Mouse (Mus musculus): ENCODE results near the gene Fam222a. TPM values are rescaled to one million over a fixed set of nuclear protein-coding genes. Genes with fewer than 3 reads are reported as not detected.

The Fam222a gene
- polyA plus RNA-seq, 1 experiment from 2014 or later, result 5.8 TPM

DNA sequence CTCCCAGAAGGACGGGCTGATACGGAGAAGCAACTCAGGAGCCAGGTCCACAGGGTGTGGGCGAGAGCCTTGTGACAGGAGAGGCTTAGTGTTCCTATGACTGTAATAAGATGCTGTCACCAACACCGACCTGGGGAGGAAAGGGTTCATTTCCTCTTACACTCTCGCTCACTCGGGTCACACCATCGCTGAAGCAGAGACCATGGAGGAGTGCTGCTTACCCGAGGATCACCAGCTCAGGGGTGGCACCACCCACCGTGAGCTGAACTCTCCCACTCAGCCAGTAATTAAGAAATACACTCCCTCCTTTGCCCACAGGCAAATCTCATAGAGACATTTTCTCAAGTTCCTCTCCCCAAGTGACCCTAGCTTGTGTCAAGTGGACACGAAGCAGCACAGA is 20.6 kb downstream of the Fam222a start:
- Histone ChIP-seq H3K27ac (peak overlapping the region; percentile 69), H3K4me1 (replicated peaks) (peaks cover 93% of the 10 kb centered on the region), H3K36me3 (no peaks in the 10 kb centered on the region), H3K9me3 (no peaks in the 10 kb centered on the region), H3K27me3 (0 out of 2 replicates have a peak, but pooled peaks cover 4% of the 10 kb centered on the region), H3K4me3 (no peak overlapping the region), H3K4me2 (peak overlapping the region; percentile 1; the same call in 1 of the 2 replicates), H3K9ac (0 out of 2 replicates have a peak overlapping the region, but pooled peaks have one; percentile 5)
- 49% methylated on average over 10 of the region's 10 CpGs for WGBS
- no peak for ATAC-seq (ENCODE audit: low FRiP score)

DNA sequence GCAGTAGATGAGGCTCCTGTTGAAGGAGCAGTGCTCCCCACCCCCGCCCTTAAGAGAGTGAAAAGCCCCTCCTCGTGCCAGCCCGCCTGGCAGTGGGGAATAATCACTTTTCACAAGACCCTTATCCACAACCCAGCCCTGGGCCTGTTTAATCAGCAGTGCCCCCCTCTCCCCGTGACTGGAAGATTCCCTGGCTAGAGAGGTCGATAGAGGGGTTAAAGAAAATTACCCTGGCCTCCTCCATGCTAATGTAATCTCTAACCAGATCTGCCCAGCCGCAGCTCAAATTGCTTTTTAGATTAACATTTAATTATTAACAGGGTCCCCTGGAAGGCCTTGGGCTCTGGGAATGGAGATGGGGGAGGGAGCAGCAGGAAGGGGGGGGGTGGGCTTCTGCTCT is 21.2 kb downstream of the Fam222a start:
- 0 out of 2 replicates have a peak, but pooled peaks cover 2% of the 10 kb centered on the region for H3K27me3 ChIP-seq
- H3K4me1 ChIP-seq (replicated peaks), result peaks cover 93% of the 10 kb centered on the region
- H3K27ac ChIP-seq, result peak overlapping the region; percentile 69
- no peak overlapping the region for H3K4me3 ChIP-seq
- peak overlapping the region; percentile 15; the same call in 1 of the 2 replicates for H3K9ac ChIP-seq
- 0 out of 2 replicates have a peak overlapping the region, but pooled peaks have one; percentile 13 for H3K4me2 ChIP-seq
- 26% methylated on average over 6 of the region's 6 CpGs for WGBS
- no peaks in the 10 kb centered on the region; the same call in 1 of the 2 replicates for H3K36me3 ChIP-seq
- no peaks in the 10 kb centered on the region for H3K9me3 ChIP-seq
- peak; percentile 22; the same call in 1 of the 2 replicates for ATAC-seq (ENCODE audit: low FRiP score)

DNA sequence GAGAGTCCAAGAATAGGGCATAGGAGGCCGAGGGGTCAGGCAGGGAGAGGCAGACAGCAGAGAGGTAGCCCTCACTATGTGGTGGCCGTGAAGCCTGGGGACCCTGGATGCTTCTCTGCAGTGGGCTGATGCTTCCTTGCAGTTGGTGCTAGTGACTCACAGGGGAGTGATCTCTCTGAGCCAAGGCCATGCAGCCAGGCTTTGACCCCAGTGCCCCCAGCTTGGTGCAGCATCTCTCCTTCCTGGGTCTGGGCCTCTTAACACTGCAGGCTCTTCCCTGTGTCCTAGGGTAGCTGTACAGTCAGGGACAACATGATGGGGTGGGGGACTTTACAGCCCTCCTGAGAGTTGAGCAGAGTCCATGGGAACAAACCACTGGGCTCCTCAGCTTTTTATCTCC is 21.6 kb downstream of the Fam222a start:
- ATAC-seq (ENCODE audit: low FRiP score), result no peak
- Histone ChIP-seq H3K36me3 (peaks cover 3% of the 10 kb centered on the region), H3K9ac (peak overlapping the region; percentile 15; the same call in 1 of the 2 replicates), H3K4me2 (0 out of 2 replicates have a peak overlapping the region, but pooled peaks have one; percentile 13), H3K27me3 (0 out of 2 replicates have a peak, but pooled peaks cover 2% of the 10 kb centered on the region), H3K4me3 (no peak overlapping the region), H3K27ac (peak overlapping the region; percentile 69), H3K9me3 (no peaks in the 10 kb centered on the region), H3K4me1 (replicated peaks) (peaks cover 93% of the 10 kb centered on the region)
- WGBS, result 9% methylated on average over 2 of the region's 2 CpGs

- Histone ChIP-seq H3K9me3 (no peaks in the 10 kb centered on the region), H3K9ac (peak overlapping the region; percentile 25), H3K36me3 (peaks cover 10% of the 10 kb centered on the region), H3K4me2 (no peak overlapping the region), H3K27ac (peak overlapping the region; percentile 69), H3K27me3 (0 out of 2 replicates have a peak, but pooled peaks cover 2% of the 10 kb centered on the region), H3K4me1 (replicated peaks) (peaks cover 86% of the 10 kb centered on the region), H3K4me3 (no peak overlapping the region)
- no peak for ATAC-seq (ENCODE audit: low FRiP score)
- WGBS, result 70% methylated on average over 17 of the region's 17 CpGs
Observed at GRCm38 (mm10) chr5:114590043-114590913, 22.5 kb downstream of the Fam222a start.

DNA sequence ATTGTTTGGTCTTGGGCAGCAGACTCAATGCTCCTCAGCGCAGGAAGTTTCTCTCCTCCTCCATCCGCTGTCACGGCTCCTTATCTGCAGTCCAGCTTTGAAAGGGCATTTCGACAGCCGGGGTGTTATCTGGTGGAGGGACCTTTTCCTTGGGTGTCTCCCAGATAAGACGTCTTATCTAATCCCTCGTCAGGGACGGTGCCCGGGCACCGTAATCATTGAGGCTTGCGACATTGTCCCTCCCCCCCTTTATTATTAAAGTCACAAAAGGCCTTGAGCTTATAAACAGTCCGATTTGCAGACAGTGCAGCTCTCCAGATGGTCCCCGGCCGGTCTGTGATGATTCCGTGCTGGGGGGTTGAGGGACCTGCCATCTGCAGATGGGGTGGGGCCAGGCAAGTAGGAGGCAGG is 23.3 kb downstream of the Fam222a start:
- WGBS, result 25% methylated on average over 15 of the region's 15 CpGs
- Histone ChIP-seq H3K27ac (peak overlapping the region; percentile 69), H3K9ac (peak overlapping the region; percentile 25), H3K9me3 (no peaks in the 10 kb centered on the region), H3K36me3 (peaks cover 15% of the 10 kb centered on the region), H3K4me3 (no peak overlapping the region), H3K4me1 (replicated peaks) (peaks cover 79% of the 10 kb centered on the region), H3K4me2 (no peak overlapping the region), H3K27me3 (0 out of 2 replicates have a peak, but pooled peaks cover 4% of the 10 kb centered on the region)
- ATAC-seq (ENCODE audit: low FRiP score), result no peak

DNA sequence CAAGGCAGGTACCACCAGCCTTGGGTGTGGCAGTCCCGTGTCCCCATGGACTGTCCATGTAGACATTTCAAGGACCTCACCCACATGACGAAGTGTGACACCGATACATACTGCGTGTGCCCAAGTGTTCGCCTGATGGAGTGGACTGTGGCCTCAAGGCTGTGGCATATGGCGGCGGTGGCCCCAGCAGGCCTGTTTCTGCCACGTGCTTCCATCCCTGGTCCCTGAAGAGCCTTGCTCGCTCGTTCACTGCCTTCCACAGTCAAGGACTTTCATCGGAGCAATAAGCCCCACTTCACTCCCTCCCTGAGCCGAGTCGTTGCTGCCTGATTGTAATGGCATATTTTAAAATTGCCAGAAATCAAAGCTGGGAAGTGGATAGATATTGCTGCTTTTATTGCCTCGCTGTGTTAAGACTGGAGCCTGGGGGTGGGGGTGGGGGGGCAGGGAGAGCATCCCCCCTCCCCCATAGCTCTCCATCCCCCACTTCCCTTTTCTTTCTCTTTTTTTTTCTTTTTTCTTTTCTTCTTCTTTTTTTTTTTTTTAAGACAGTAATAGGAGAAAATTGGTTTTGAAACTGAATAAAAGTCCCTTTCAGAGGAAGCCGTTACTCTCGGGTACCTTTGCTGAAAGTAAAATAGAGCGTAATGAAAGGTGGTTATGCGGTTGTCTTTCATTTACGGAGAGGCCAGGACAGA is 24.8 kb downstream of the Fam222a start:
- Histone ChIP-seq H3K36me3 (peaks cover 15% of the 10 kb centered on the region), H3K9me3 (no peaks in the 10 kb centered on the region), H3K27ac (peak overlapping the region; percentile 69), H3K9ac (peak overlapping the region; percentile 6; the same call in 1 of the 2 replicates), H3K4me2 (peak overlapping the region; percentile 22; the same call in 1 of the 2 replicates), H3K4me1 (replicated peaks) (peaks cover 86% of the 10 kb centered on the region), H3K27me3 (0 out of 2 replicates have a peak, but pooled peaks cover 2% of the 10 kb centered on the region), H3K4me3 (no peak overlapping the region)
- ATAC-seq (ENCODE audit: low FRiP score), result peak; percentile 9; the same call in 1 of the 2 replicates
- 36% methylated on average over 19 of the region's 19 CpGs for WGBS

GRCm38 (mm10) chr5:114593161-114593821 is 25.5 kb downstream of the Fam222a start:
- Histone ChIP-seq H3K27me3 (0 out of 2 replicates have a peak, but pooled peaks cover 2% of the 10 kb centered on the region), H3K4me1 (replicated peaks) (peaks cover 82% of the 10 kb centered on the region), H3K27ac (peak overlapping the region; percentile 58; the same call in 1 of the 2 replicates), H3K36me3 (peaks cover 15% of the 10 kb centered on the region), H3K9ac (peak overlapping the region; percentile 58; the same call in 1 of the 2 replicates), H3K4me2 (peak overlapping the region; percentile 21; the same call in 1 of the 2 replicates), H3K9me3 (no peaks in the 10 kb centered on the region), H3K4me3 (no peak overlapping the region)
- ATAC-seq (ENCODE audit: low FRiP score), result no peak
- WGBS, result 57% methylated on average over 11 of the region's 12 CpGs

DNA sequence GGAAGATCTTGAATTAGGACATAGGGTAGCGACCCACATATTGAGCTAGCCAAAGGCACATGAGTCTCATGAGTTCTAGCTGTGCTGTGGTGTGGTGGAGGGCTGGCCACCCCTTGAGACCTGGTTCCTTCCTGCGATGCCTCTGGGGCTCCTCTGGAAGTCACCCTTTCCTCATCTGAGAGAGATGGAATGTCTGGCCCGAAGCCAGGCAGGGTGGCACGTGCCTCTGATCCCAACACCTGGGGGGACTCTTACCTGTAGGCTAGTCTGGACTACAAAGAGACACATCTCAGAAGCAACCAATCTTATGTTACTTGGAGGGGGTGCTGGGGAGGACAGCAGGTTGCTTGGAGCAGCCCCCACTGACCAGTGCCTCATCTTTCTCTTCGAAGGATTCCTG is 26.1 kb downstream of the Fam222a start:
- WGBS, result 88% methylated on average over 5 of the region's 5 CpGs
- 0 out of 2 replicates have a peak, but pooled peaks cover 3% of the 10 kb centered on the region for H3K27me3 ChIP-seq
- H3K9ac ChIP-seq, result no peak overlapping the region
- H3K4me3 ChIP-seq, result no peak overlapping the region
- H3K4me1 ChIP-seq (replicated peaks), result peaks cover 75% of the 10 kb centered on the region
- no peaks in the 10 kb centered on the region for H3K9me3 ChIP-seq
- peak overlapping the region; percentile 44; the same call in 1 of the 2 replicates for H3K27ac ChIP-seq
- peaks cover 15% of the 10 kb centered on the region for H3K36me3 ChIP-seq
- no peak overlapping the region for H3K4me2 ChIP-seq
- ATAC-seq (ENCODE audit: low FRiP score), result no peak

- Histone ChIP-seq H3K4me3 (no peak overlapping the region), H3K9me3 (no peaks in the 10 kb centered on the region), H3K4me2 (no peak overlapping the region), H3K9ac (no peak overlapping the region), H3K36me3 (peaks cover 15% of the 10 kb centered on the region), H3K4me1 (replicated peaks) (peaks cover 73% of the 10 kb centered on the region), H3K27me3 (0 out of 2 replicates have a peak, but pooled peaks cover 4% of the 10 kb centered on the region), H3K27ac (no peak overlapping the region)
- 84% methylated on average over 15 of the region's 15 CpGs for WGBS
- ATAC-seq (ENCODE audit: low FRiP score), result no peak
Observed at GRCm38 (mm10) chr5:114594741-114595241, 27.0 kb downstream of the Fam222a start.

DNA sequence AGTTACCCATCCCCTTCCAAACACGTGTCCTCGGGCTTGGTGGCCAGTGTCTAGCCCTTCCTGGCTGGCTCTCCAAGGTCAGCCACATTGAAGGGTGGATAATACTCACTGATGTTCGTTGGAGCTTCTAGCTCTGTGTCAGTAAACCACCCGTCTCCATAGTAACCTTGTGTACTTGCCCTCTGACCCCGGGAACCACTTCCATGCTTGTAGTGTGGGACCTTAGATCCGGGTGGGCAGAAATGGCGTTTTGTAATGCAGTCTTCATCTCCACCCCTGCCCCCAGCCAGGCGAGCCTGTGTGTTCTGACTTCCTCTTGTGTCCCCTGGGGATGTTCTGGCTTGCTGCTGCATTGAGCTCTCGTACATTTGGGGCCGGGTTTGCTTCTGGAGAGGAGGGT is 28.8 kb downstream of the Fam222a start:
- Histone ChIP-seq H3K4me1 (replicated peaks) (peaks cover 56% of the 10 kb centered on the region), H3K27ac (peak overlapping the region; percentile 35), H3K4me2 (no peak overlapping the region), H3K9me3 (no peaks in the 10 kb centered on the region), H3K4me3 (no peak overlapping the region), H3K27me3 (0 out of 2 replicates have a peak, but pooled peaks cover 4% of the 10 kb centered on the region), H3K36me3 (peaks cover 15% of the 10 kb centered on the region), H3K9ac (no peak overlapping the region)
- WGBS, result 19% methylated on average over 10 of the region's 10 CpGs
- ATAC-seq (ENCODE audit: low FRiP score), result no peak

DNA sequence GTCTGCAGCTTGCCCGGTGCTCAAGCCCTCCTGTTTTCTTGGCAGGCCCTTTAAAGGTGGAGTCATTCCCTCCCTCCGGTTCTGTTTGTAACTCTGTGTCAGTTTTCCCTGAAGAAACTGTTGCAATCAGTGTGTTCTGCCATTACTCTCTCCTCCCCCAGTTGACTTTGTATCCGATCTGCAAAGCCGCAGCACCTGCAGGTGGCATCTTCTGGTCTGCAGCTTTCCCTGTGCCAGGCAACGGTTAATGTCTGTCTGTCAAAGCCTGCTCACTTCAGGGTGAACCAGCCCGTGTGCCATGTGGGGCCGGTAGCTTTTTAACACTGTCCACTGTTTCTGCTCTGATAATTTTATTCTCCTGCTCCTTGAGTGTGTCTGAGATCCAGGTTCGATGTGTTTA is 29.4 kb downstream of the Fam222a start:
- no peak overlapping the region for H3K4me2 ChIP-seq
- 0 out of 2 replicates have a peak overlapping the region, but pooled peaks have one; percentile 25 for H3K9ac ChIP-seq
- no peaks in the 10 kb centered on the region for H3K9me3 ChIP-seq
- peaks cover 55% of the 10 kb centered on the region for H3K4me1 ChIP-seq (replicated peaks)
- ATAC-seq (ENCODE audit: low FRiP score), result no peak
- H3K27ac ChIP-seq, result 0 out of 2 replicates have a peak overlapping the region, but pooled peaks have one; percentile 35
- H3K36me3 ChIP-seq, result peaks cover 15% of the 10 kb centered on the region
- no peak overlapping the region for H3K4me3 ChIP-seq
- 55% methylated on average over 8 of the region's 8 CpGs for WGBS
- 0 out of 2 replicates have a peak, but pooled peaks cover 4% of the 10 kb centered on the region for H3K27me3 ChIP-seq

All from hindbrain, embryonic 13.5 days (tissue).